Mouse (Mus musculus): Measurements from ENCODE around the gene Aar2. TPM values are rescaled to one million over a fixed set of nuclear protein-coding genes. Genes with fewer than 3 reads are reported as not detected.

The Aar2 gene
- 10 to 100 TPM; 11.7 to 12.5 TPM for total RNA-seq (2023)

DNA sequence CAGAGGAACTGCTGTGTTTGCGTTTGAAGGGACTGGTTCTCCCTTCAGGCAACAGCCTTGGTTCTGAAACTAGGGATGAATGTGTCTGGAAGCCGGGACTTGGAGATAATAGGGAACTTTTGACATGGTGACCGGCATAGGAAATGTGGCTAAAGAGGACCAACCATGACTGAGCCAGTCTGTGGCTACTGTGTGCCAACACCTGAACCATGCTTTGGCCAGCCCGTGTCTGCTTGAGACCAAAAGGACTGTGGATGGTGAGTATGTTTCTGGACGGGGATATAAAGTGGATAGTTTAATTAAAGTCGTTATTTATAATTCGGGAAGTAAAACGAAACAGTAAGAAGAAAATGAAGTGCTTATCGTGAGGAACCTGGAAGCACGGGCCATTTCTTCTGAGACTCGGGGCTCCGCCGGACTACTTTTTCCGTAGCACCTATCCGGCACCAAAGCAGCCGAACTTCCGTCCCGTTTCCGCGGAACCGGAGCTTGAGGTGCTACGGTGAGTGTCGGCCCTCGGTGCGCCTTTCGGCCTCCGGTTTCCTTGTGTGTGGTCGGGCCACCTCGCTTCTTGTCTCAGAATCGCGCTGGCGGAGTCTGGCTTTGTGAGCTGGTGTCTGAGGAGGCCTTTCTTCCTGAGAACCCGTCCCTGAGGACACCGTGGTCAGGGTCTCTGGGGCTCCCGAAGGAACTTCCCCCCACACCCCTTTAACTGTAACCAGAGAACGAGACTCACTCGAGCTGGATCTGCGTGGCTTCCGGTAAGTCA lies at the start of gene Aar2:
Gene Aar2, plus strand, starts transcription at position 462 of the 769 bp plus-strand sequence.

DNA sequence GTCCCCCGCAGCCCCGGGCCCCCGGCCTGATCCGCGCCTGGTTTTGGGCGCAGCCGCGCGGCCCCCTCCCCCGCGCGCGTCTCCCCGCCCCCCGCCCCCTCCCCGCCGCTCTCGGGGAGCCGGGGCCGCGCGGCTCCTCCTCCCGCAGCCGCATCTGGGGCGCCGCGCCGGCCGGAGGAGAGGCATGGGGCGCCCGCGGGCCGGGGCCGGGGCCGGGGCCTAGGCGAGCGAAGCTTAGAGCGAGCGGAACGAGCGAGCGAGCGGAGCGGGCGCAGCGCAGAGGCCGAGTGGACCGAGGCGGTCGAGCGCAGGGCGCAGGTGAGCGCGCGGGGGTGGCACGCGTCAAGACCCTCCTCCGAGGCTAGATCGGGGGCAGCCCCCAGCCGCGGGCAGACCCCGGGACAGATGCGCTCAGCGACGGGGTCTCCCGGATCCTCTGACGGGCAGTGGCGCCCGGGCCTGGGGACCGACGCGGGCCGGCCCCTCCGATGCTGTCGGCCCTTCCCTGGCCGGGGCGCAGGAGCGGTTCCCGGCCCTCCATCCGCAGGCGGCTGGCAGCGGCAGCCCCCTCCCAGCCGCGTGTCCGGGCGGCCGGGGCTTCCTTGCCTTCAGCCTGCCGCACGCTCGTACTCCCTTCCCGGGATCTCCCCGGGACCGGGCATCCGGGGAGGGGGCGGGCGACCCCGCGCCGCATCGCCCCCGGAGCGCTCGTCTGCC lies 66.3 kb downstream of the Aar2 start, which contains the start of gene Dlgap4:
Gene Dlgap4, plus strand, starts transcription at position 165 of the 717 bp plus-strand sequence.

Other genes starting within 250 kb of the Aar2 start
- 1 to 10 TPM; 8.9 to 9.2 TPM for gene Cnbd2, start 235.3 kb upstream of the Aar2 start, total RNA-seq (2023)
- 100 to 1,000 TPM; 131 to 132 TPM for gene Scand1, start 234.9 kb upstream of the Aar2 start, total RNA-seq (2023)
- under 1 TPM; 0.31 to 0.57 TPM for gene Epb41l1, start 126.7 kb upstream of the Aar2 start, total RNA-seq (2023)
- 10 to 100 TPM; 65.3 to 76.8 TPM for gene Dlgap4, start 66.1 kb downstream of the Aar2 start, total RNA-seq (2023)
- gene Myl9, start 227.8 kb downstream of the Aar2 start, total RNA-seq (2023), result under 1 TPM in 1 of 2 experiments, not detected in 1; 0.46 TPM

Measured in neutrophil, adult 83 days (primary cell).